Mouse (Mus musculus) B cell, adult 62 days (primary cell): ENCODE measurements around the gene Olfr1181. TPM values are rescaled to one million over a fixed set of nuclear protein-coding genes. Genes with fewer than 3 reads are reported as not detected.

Source experiments
- total RNA-seq: library from RNA; stranded (reverse); gene quantifications from 4 replicates; pipeline ENCODE4 v1.2.4, GENCODE M21; 2023

Gene Olfr1181
- total RNA-seq, result not detected in 4 replicates

GRCm38 (mm10) chr2:88426071-88426470, at the start of gene Olfr1181:
Gene Olfr1181 (minus strand): TSS chr2:88426171.

GRCm38 (mm10) chr2:88454567-88454966, 28.6 kb upstream of the Olfr1181 start, which contains the start of gene Olfr1183:
Gene Olfr1183 (plus strand): TSS chr2:88454867.

DNA sequence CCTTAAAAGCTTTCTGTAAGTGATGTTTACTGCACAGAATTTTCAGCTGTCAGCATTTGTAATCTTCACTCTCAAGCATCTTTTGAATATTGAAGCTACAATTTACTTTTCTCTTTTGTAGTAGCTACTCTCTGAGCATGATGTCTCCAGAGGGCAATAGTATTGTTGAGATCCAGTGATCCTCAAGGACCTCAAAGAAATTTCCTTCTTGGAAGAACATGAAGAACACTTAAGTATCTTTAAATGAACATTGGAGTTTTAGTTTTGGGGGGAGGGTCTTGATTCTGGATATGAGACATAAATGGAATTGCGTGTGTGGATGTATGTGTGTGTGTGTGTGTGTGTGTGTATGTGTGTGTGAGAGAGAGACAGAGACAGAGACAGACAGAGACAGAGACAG, 23.1 kb upstream of the Olfr1181 start, which contains the start of gene Gm13757:
Gm13757 (minus strand) TSS at position 101 of the 400 bp plus-strand sequence.

GRCm38 (mm10) chr2:88419051-88419450, 6.9 kb downstream of the Olfr1181 start, which contains the start of gene Olfr1180:
Gene Olfr1180 (minus strand): TSS chr2:88419151.

GRCm38 (mm10) chr2:88406353-88406752, 19.6 kb downstream of the Olfr1181 start, which contains the start of gene Olfr1179:
Gene Olfr1179 (minus strand): TSS chr2:88406453.

DNA sequence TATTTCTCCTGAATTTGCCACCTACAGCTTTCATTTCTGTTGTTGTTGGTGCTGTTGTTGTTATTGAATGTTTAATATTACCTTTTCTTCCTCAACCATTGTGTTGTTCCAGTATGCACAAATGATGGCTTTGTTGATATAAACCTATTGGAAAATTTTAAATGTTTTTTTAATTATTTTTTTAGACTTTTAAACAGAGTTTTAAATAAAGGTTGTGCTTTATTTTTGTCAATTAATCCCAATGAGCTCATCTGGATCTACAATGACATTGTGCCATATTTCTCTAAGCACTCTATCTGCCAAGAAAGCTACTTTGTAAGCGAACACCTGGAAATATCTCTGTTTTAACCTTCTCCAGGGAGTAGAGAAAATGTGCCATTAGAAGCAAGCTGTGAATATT, 39.2 kb downstream of the Olfr1181 start, which contains the start of gene Olfr1178:
Olfr1178 (plus strand) TSS at position 301 of the 400 bp plus-strand sequence.

Other genes with a start within 250 kb of the Olfr1181 start
- not detected in 4 replicates for gene Olfr1168, start 244.3 kb downstream of the Olfr1181 start, total RNA-seq
- not detected in 4 replicates for gene Olfr1170, start 197.8 kb downstream of the Olfr1181 start, total RNA-seq
- gene Olfr1173, start 146.3 kb downstream of the Olfr1181 start, total RNA-seq, result not detected in 4 replicates
- not detected in 4 replicates for gene Olfr1174-ps, start 111.0 kb downstream of the Olfr1181 start, total RNA-seq
- not detected in 4 replicates for gene Olfr1175-ps, start 99.0 kb downstream of the Olfr1181 start, total RNA-seq
- gene Olfr1176, start 89.5 kb downstream of the Olfr1181 start, total RNA-seq, result not detected in 4 replicates
- gene Olfr1177-ps, start 79.7 kb downstream of the Olfr1181 start, total RNA-seq, result not detected in 4 replicates
- gene Olfr1178, start 39.1 kb downstream of the Olfr1181 start, total RNA-seq, result not detected in 4 replicates
- not detected in 4 replicates for gene Olfr1179, start 19.7 kb downstream of the Olfr1181 start, total RNA-seq
- gene Olfr1180, start 7.0 kb downstream of the Olfr1181 start, total RNA-seq, result not detected in 4 replicates
- not detected in 4 replicates for gene Gm13757, start 23.0 kb upstream of the Olfr1181 start, total RNA-seq
- gene Olfr1183, start 28.7 kb upstream of the Olfr1181 start, total RNA-seq, result not detected in 4 replicates
- not detected in 4 replicates for gene Olfr1184, start 57.4 kb upstream of the Olfr1181 start, total RNA-seq
- not detected in 4 replicates for gene Olfr1185-ps1, start 67.1 kb upstream of the Olfr1181 start, total RNA-seq
- not detected in 4 replicates for gene Olfr1186, start 92.4 kb upstream of the Olfr1181 start, total RNA-seq
- gene Olfr1188, start 130.8 kb upstream of the Olfr1181 start, total RNA-seq, result not detected in 4 replicates
- not detected in 4 replicates for gene Olfr1189, start 160.3 kb upstream of the Olfr1181 start, total RNA-seq
- 0.09 to 0.20 TPM in 2 of 4 replicates, not detected in the others for gene Olfr1191-ps1, start 214.4 kb upstream of the Olfr1181 start, total RNA-seq
- gene Olfr1192-ps1, start 222.3 kb upstream of the Olfr1181 start, total RNA-seq, result not detected in 4 replicates
- gene Olfr1193, start 249.5 kb upstream of the Olfr1181 start, total RNA-seq, result not detected in 4 replicates